Mouse (Mus musculus) ES-E14 (cell line): ENCODE results near the gene 1700001O22Rik. TPM values are rescaled to one million over a fixed set of nuclear protein-coding genes. Genes with fewer than 3 reads are reported as not detected.

Source experiments
- DNase-seq: peaks from one replicate; pipeline ENCODE4 v3.0.0-alpha.2; 2013; ENCODE audit warnings: low read depth, low spot score
- H3K27ac ChIP-seq: 2 replicates; pipeline ENCODE4 v1.5.1; 2012; ENCODE audit warnings: low read depth, mild to moderate bottlenecking, low read length, moderate library complexity, mixed read lengths; ENCODE audit not compliant: poor library complexity, insufficient read depth, severe bottlenecking
- H3K36me3 ChIP-seq: 2 replicates; pipeline ENCODE4 v1.6.1; 2012; ENCODE audit warnings: mild to moderate bottlenecking, low read length, moderate library complexity, mixed read lengths; ENCODE audit not compliant: control insufficient read depth, poor library complexity, insufficient read depth, severe bottlenecking
- H3K4me1 ChIP-seq, 2 experiments: fragments of 150-350 bp in 1 of 2; sonication (generic) in 1 of 2; 2 replicates each; pipeline ENCODE4 v1.6.1; 2012; ENCODE audit warnings: low read length in 2 of 2, mild to moderate bottlenecking in 1 of 2, mixed read lengths in 1 of 2; ENCODE audit not compliant: control insufficient read depth in 2 of 2, insufficient read depth in 2 of 2, poor library complexity in 1 of 2
- H3K4me3 ChIP-seq, 2 experiments: fragments of 150-350 bp in 1 of 2; sonication (generic) in 1 of 2; 2 replicates each; pipeline ENCODE4 v1.5.1; 2012; ENCODE audit warnings: low read length in 2 of 2, low read depth in 1 of 2, mild to moderate bottlenecking in 1 of 2, mixed read lengths in 1 of 2; ENCODE audit not compliant: insufficient read depth in 1 of 2, poor library complexity in 1 of 2, severe bottlenecking in 1 of 2
- H3K9ac ChIP-seq: 2 replicates; pipeline ENCODE4 v1.6.1; 2012; ENCODE audit warnings: low read depth, mild to moderate bottlenecking, low read length, mixed read lengths; ENCODE audit not compliant: poor library complexity, insufficient read depth, severe bottlenecking
- H3K9me3 ChIP-seq: fragments of 150-350 bp; sonication (generic); 2 replicates; pipeline ENCODE4 v1.6.1; 2012; ENCODE audit warnings: low read depth, mild to moderate bottlenecking, low read length; ENCODE audit not compliant: control insufficient read depth, insufficient read depth
- CHD2 ChIP-seq: IDR thresholded peaks from 2 replicates; pipeline ENCODE4 v1.6.1; 2014; ENCODE audit warnings: mild to moderate bottlenecking, low read depth, low read length, inconsistent platforms
- HCFC1 ChIP-seq: IDR thresholded peaks from 2 replicates; pipeline ENCODE4 v1.6.1; 2012; ENCODE audit warnings: low read length, inconsistent platforms, borderline replicate concordance; ENCODE audit not compliant: insufficient read depth
- MAFK ChIP-seq: IDR thresholded peaks from 2 replicates; pipeline ENCODE4 v1.6.1; 2014; ENCODE audit warnings: mild to moderate bottlenecking, low read depth, low read length, inconsistent platforms; ENCODE audit not compliant: insufficient read depth
- ZC3H11A ChIP-seq: IDR thresholded peaks from 2 replicates; pipeline ENCODE4 v1.6.1; 2012; ENCODE audit warnings: low read depth, mild to moderate bottlenecking, inconsistent platforms, low read length, borderline replicate concordance
- ZNF384 ChIP-seq: IDR thresholded peaks from 2 replicates; pipeline ENCODE4 v1.6.1; 2012; ENCODE audit warnings: low read depth, low read length, inconsistent platforms
- in situ Hi-C, 2 experiments: fragments of 600-800 bp; cut with MboI; formaldehyde crosslinking; loops; one replicate each; pipeline ENCODE4 v1.15.1; 2025; ENCODE audit warnings: low sequenced_read_pairs in 2 of 2, inconsistent platforms in 1 of 2; ENCODE audit not compliant: unreplicated experiment in 2 of 2
- total RNA-seq: library from RNA; depleted of rRNA; stranded (reverse); fragments of 300-350 nt; gene quantifications from 2 replicates; pipeline ENCODE4 v1.2.3, GENCODE M21; 2012

1700001O22Rik gene
- total RNA-seq, 1 experiment, result 1.9 TPM

DNA sequence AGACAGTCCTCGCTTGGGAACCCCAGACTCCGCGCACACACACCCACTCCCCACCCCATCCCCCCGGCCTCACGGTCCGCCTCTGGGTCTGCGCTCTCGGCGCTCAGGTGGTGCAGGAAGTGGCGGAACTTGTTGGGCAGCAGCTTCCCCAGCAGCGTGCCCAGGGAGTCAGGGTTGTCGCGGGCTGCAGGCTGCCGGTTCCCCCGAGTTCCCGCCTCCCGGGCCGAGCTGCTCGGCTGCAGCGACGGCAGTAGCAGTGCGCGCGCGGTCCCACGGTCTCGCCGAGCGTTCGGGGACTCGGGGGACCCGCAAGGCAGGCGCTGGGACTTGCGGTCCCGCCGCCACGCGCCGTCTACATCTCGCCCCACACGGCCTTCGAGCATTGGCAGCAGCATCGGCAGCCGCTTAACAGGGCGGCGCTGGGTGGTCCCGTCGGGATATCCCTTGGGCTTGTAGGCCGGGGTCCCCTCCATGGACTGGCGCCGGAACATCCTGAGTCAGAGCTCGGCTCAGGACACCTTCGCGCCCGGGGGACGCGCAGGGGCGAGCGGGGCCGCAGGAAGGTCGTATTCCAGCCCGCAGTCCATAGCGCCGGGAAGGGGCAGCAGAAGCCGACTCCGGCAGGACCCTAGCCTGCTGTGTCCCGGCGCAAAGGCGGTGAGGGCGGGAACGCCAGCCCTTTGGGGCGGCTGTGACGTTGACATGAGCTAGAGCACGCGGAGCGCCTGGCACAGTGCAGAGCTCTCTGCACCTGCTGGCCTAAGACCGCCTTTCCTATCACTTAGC, 2.2 kb downstream of the 1700001O22Rik start:
- no peak overlapping the region for H3K27ac ChIP-seq
- H3K4me1 ChIP-seq, result peaks cover 9 to 15% of the 10 kb centered on the region in 2 experiments; a peak in 3 of 4 replicates
- H3K36me3 ChIP-seq, result no peaks in the 10 kb centered on the region
- H3K9ac ChIP-seq, result peak overlapping the region; percentile 51
- TF ChIP-seq MAFK (no peak), CHD2 (no peak), HCFC1 (no peak), ZC3H11A (no peak), ZNF384 (no peak)
- H3K4me3 ChIP-seq, result peak overlapping the region; percentile 65 to 70
- in situ Hi-C loops, result no loop called here
- no peaks in the 10 kb centered on the region for H3K9me3 ChIP-seq
- DNase-seq, result no peak

DNA sequence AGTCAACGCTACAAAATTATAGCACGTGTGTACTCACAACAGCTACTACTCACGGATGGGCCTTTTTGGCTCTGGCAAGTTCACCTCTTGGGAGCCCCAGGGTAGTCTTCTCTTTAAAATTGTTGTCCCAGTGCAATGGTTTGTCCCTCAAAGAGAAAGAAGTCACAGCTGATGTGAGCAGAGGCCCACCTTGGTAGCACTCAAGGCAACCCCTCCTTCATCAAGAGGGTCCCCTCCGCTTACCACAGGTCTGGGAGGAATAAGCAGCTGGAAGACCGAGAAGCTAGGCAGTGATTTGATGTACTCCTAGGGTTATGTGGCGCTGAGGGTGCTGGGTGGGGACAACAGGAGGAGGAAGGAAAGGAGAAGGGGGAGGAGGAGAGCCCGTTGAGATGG, 2.8 kb downstream of the 1700001O22Rik start:
- no peaks in the 10 kb centered on the region for H3K36me3 ChIP-seq
- H3K4me3 ChIP-seq, result peak overlapping the region; percentile 65 to 70
- H3K9ac ChIP-seq, result peak overlapping the region; percentile 51
- DNase-seq, result no peak
- peaks cover 4 to 19% of the 10 kb centered on the region in 2 experiments; a peak in 2 of 4 replicates for H3K4me1 ChIP-seq
- no peaks in the 10 kb centered on the region for H3K9me3 ChIP-seq
- in situ Hi-C loops, result no loop called here
- TF ChIP-seq MAFK, result no peak
- no peak for TF ChIP-seq HCFC1
- TF ChIP-seq CHD2, result no peak
- no peak for TF ChIP-seq ZC3H11A
- TF ChIP-seq ZNF384, result no peak
- H3K27ac ChIP-seq, result no peak overlapping the region

DNA sequence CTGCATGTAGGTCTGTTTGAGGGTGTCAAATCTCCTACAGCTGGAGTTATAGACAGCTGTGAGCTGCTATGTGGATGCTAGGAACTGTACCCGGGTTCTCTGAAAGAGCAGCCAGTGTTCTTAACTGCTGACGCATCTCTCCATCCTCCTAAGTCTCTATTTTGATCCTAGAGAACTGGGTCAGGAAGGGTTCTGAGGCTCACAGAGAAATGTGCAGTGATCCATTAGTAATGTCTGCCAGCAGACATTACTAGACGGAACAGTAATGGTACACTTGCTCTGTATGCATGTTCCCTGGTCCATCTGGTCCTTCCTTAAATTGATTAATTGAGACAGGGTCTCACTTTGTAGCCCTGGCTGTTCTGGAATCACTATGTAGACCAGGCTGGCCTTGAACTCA, 4.0 kb downstream of the 1700001O22Rik start:
- TF ChIP-seq CHD2 (no peak), ZC3H11A (no peak), MAFK (no peak), HCFC1 (no peak)
- in situ Hi-C loops, result loop anchor here (25.0 kb wide), 1 partner anchor 337 kb away; the partner anchor contains the start of gene Ier5l (in 2 of the 2)
- Histone ChIP-seq H3K9ac (no peak overlapping the region), H3K4me3 (no peak overlapping the region), H3K27ac (no peak overlapping the region), H3K4me1 (peaks cover 4 to 21% of the 10 kb centered on the region in 2 experiments; a peak in 2 of 4 replicates), H3K9me3 (no peaks in the 10 kb centered on the region), H3K36me3 (no peaks in the 10 kb centered on the region)
- DNase-seq, result no peak

DNA sequence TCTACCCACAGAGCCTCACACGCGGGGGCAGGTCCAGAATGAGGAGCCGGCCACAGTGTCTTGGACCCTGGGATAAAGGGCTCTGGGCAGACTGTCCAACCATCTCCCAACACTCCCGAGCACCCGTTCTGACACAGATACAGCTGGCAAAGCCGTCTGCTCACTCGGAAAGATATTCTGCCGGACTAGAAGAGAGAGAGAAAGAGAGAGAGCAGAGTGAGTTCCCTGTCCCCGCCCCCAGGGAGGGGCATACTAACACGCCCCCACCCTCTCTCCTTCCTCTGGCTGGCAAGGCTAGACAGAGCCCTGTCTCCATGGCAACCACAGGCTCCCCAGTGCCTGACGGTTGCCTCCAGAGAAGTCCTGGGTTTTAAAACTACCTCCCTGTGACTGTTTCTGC, 7.1 kb downstream of the 1700001O22Rik start:
- H3K9ac ChIP-seq, result no peak overlapping the region
- DNase-seq, result no peak
- no peak overlapping the region for H3K27ac ChIP-seq
- TF ChIP-seq HCFC1, result no peak
- TF ChIP-seq MAFK, result no peak
- TF ChIP-seq CHD2, result no peak
- no peak for TF ChIP-seq ZC3H11A
- TF ChIP-seq ZNF384, result no peak
- in situ Hi-C loops, result loop anchor here (25.0 kb wide), 1 partner anchor 334 kb away; the partner anchor contains the start of gene Ier5l (in 2 of the 2)
- no peaks in the 10 kb centered on the region for H3K36me3 ChIP-seq
- H3K4me3 ChIP-seq, result no peak overlapping the region; a peak in 1 of 4 replicates
- peaks cover 0 to 14% of the 10 kb centered on the region in 2 experiments; a peak in 1 of 4 replicates for H3K4me1 ChIP-seq
- no peaks in the 10 kb centered on the region for H3K9me3 ChIP-seq
